Mouse (Mus musculus): ENCODE data around the gene Trp53i11. TPM values are rescaled to one million over a fixed set of nuclear protein-coding genes. Genes with fewer than 3 reads are reported as not detected.
A peak's percentile ranks its signal among the peaks of the same experiment; 100 is the strongest.

The Trp53i11 gene
- polyA plus RNA-seq, 1 experiment from 2014 or later, result 109 TPM

GRCm38 (mm10) chr2:93161914-93162664, 25.3 kb upstream of the Trp53i11 start:
- H3K27me3 ChIP-seq, result no peaks in the 10 kb centered on the region
- ATAC-seq (ENCODE audit: low FRiP score), result no peak
- no peaks in the 10 kb centered on the region for H3K36me3 ChIP-seq
- WGBS, result 85% methylated on average over 7 of the region's 7 CpGs
- no peaks in the 10 kb centered on the region for H3K9me3 ChIP-seq
- peaks cover 37% of the 10 kb centered on the region for H3K4me1 ChIP-seq (replicated peaks)
- no peak overlapping the region for H3K4me3 ChIP-seq
- no peak overlapping the region for H3K4me2 ChIP-seq
- no peak overlapping the region for H3K9ac ChIP-seq
- no peak overlapping the region for H3K27ac ChIP-seq

GRCm38 (mm10) chr2:93162791-93163190, 24.6 kb upstream of the Trp53i11 start:
- no peaks in the 10 kb centered on the region for H3K27me3 ChIP-seq
- H3K4me1 ChIP-seq (replicated peaks), result peaks cover 39% of the 10 kb centered on the region
- no peak overlapping the region for H3K4me2 ChIP-seq
- H3K36me3 ChIP-seq, result no peaks in the 10 kb centered on the region
- H3K9ac ChIP-seq, result no peak overlapping the region
- H3K4me3 ChIP-seq, result no peak overlapping the region
- no peaks in the 10 kb centered on the region for H3K9me3 ChIP-seq
- 82% methylated on average over 4 of the region's 4 CpGs for WGBS
- no peak for ATAC-seq (ENCODE audit: low FRiP score)
- no peak overlapping the region for H3K27ac ChIP-seq

- Histone ChIP-seq H3K9me3 (no peaks in the 10 kb centered on the region), H3K27me3 (no peaks in the 10 kb centered on the region), H3K27ac (no peak overlapping the region), H3K4me2 (no peak overlapping the region), H3K4me3 (no peak overlapping the region), H3K9ac (no peak overlapping the region), H3K36me3 (no peaks in the 10 kb centered on the region), H3K4me1 (replicated peaks) (peaks cover 39% of the 10 kb centered on the region)
- ATAC-seq (ENCODE audit: low FRiP score), result no peak
- WGBS, result 28% methylated on average over 2 of the region's 2 CpGs
Observed at GRCm38 (mm10) chr2:93163317-93163716, 24.0 kb upstream of the Trp53i11 start.

GRCm38 (mm10) chr2:93163750-93164335, 23.5 kb upstream of the Trp53i11 start:
- peaks cover 39% of the 10 kb centered on the region for H3K4me1 ChIP-seq (replicated peaks)
- ATAC-seq (ENCODE audit: low FRiP score), result no peak
- H3K9ac ChIP-seq, result no peak overlapping the region
- H3K4me2 ChIP-seq, result no peak overlapping the region
- no peak overlapping the region for H3K27ac ChIP-seq
- H3K27me3 ChIP-seq, result no peaks in the 10 kb centered on the region
- H3K9me3 ChIP-seq, result no peaks in the 10 kb centered on the region
- no peak overlapping the region for H3K4me3 ChIP-seq
- 82% methylated on average over 6 of the region's 6 CpGs for WGBS
- no peaks in the 10 kb centered on the region for H3K36me3 ChIP-seq

GRCm38 (mm10) chr2:93166295-93166694, 21.1 kb upstream of the Trp53i11 start:
- ATAC-seq (ENCODE audit: low FRiP score), result no peak
- no peak overlapping the region for H3K4me3 ChIP-seq
- H3K27ac ChIP-seq, result peak overlapping the region; percentile 70; the same call in 1 of the 2 replicates
- H3K27me3 ChIP-seq, result no peaks in the 10 kb centered on the region
- H3K36me3 ChIP-seq, result no peaks in the 10 kb centered on the region
- no peak overlapping the region for H3K9ac ChIP-seq
- WGBS, result 64% methylated on average over 6 of the region's 6 CpGs
- peaks cover 40% of the 10 kb centered on the region for H3K4me1 ChIP-seq (replicated peaks)
- H3K9me3 ChIP-seq, result no peaks in the 10 kb centered on the region
- no peak overlapping the region for H3K4me2 ChIP-seq

GRCm38 (mm10) chr2:93166734-93167406, 20.5 kb upstream of the Trp53i11 start:
- Histone ChIP-seq H3K9me3 (no peaks in the 10 kb centered on the region), H3K36me3 (no peaks in the 10 kb centered on the region), H3K4me1 (replicated peaks) (peaks cover 46% of the 10 kb centered on the region), H3K4me2 (no peak overlapping the region), H3K27ac (peak overlapping the region; percentile 70), H3K9ac (no peak overlapping the region), H3K27me3 (no peaks in the 10 kb centered on the region), H3K4me3 (no peak overlapping the region)
- WGBS, result 84% methylated on average over 14 of the region's 14 CpGs
- no peak for ATAC-seq (ENCODE audit: low FRiP score)

- Histone ChIP-seq H3K27ac (peak overlapping the region; percentile 73), H3K4me2 (no peak overlapping the region), H3K4me3 (no peak overlapping the region), H3K4me1 (replicated peaks) (peaks cover 55% of the 10 kb centered on the region), H3K9me3 (no peaks in the 10 kb centered on the region), H3K27me3 (no peaks in the 10 kb centered on the region), H3K36me3 (no peaks in the 10 kb centered on the region), H3K9ac (no peak overlapping the region)
- WGBS, result 76% methylated on average over 19 of the region's 19 CpGs
- no peak for ATAC-seq (ENCODE audit: low FRiP score)
Observed at GRCm38 (mm10) chr2:93170156-93170844, 17.0 kb upstream of the Trp53i11 start.

GRCm38 (mm10) chr2:93170845-93171200, 16.5 kb upstream of the Trp53i11 start:
- no peak overlapping the region for H3K4me2 ChIP-seq
- no peak overlapping the region for H3K9ac ChIP-seq
- ATAC-seq (ENCODE audit: low FRiP score), result no peak
- no peaks in the 10 kb centered on the region for H3K27me3 ChIP-seq
- no peak overlapping the region for H3K4me3 ChIP-seq
- no peaks in the 10 kb centered on the region for H3K9me3 ChIP-seq
- H3K27ac ChIP-seq, result peak overlapping the region; percentile 73
- H3K36me3 ChIP-seq, result no peaks in the 10 kb centered on the region
- 41% methylated on average over 5 of the region's 5 CpGs for WGBS
- H3K4me1 ChIP-seq (replicated peaks), result peaks cover 58% of the 10 kb centered on the region

GRCm38 (mm10) chr2:93171929-93172328, 15.4 kb upstream of the Trp53i11 start:
- Histone ChIP-seq H3K27me3 (no peaks in the 10 kb centered on the region), H3K4me1 (replicated peaks) (peaks cover 58% of the 10 kb centered on the region), H3K4me2 (no peak overlapping the region), H3K4me3 (no peak overlapping the region), H3K27ac (no peak overlapping the region), H3K9ac (no peak overlapping the region), H3K36me3 (no peaks in the 10 kb centered on the region), H3K9me3 (no peaks in the 10 kb centered on the region)
- 79% methylated on average over 6 of the region's 6 CpGs for WGBS
- no peak for ATAC-seq (ENCODE audit: low FRiP score)

- Histone ChIP-seq H3K9me3 (no peaks in the 10 kb centered on the region), H3K4me3 (no peak overlapping the region), H3K9ac (no peak overlapping the region), H3K4me2 (no peak overlapping the region), H3K27ac (no peak overlapping the region), H3K4me1 (replicated peaks) (peaks cover 60% of the 10 kb centered on the region), H3K27me3 (no peaks in the 10 kb centered on the region), H3K36me3 (no peaks in the 10 kb centered on the region)
- WGBS, result 47% methylated on average over 5 of the region's 5 CpGs
- ATAC-seq (ENCODE audit: low FRiP score), result no peak
Observed at GRCm38 (mm10) chr2:93172460-93172859, 14.9 kb upstream of the Trp53i11 start.

GRCm38 (mm10) chr2:93174159-93174558, 13.2 kb upstream of the Trp53i11 start:
- Histone ChIP-seq H3K4me2 (no peak overlapping the region), H3K9ac (no peak overlapping the region), H3K4me1 (replicated peaks) (peaks cover 76% of the 10 kb centered on the region), H3K27me3 (no peaks in the 10 kb centered on the region), H3K36me3 (no peaks in the 10 kb centered on the region), H3K4me3 (no peak overlapping the region), H3K9me3 (no peaks in the 10 kb centered on the region), H3K27ac (peak overlapping the region; percentile 90)
- ATAC-seq (ENCODE audit: low FRiP score), result no peak
- WGBS, result 20% methylated on average over 5 of the region's 5 CpGs

GRCm38 (mm10) chr2:93175278-93175677, 12.1 kb upstream of the Trp53i11 start:
- Histone ChIP-seq H3K9me3 (no peaks in the 10 kb centered on the region), H3K36me3 (no peaks in the 10 kb centered on the region), H3K27ac (peak overlapping the region; percentile 90), H3K9ac (no peak overlapping the region), H3K27me3 (no peaks in the 10 kb centered on the region), H3K4me3 (no peak overlapping the region), H3K4me1 (replicated peaks) (peaks cover 87% of the 10 kb centered on the region), H3K4me2 (no peak overlapping the region)
- ATAC-seq (ENCODE audit: low FRiP score), result no peak
- 21% methylated on average over 5 of the region's 5 CpGs for WGBS

All from hindbrain, embryonic 13.5 days (tissue).